Mouse (Mus musculus) bone marrow macrophage, adult 2 months (primary cell): ENCODE results near the gene Spi1. TPM values are rescaled to one million over a fixed set of nuclear protein-coding genes. Genes with fewer than 3 reads are reported as not detected.

Source experiments
- H3K27ac ChIP-seq: 2 replicates; pipeline ENCODE4 v1.5.1; 2012; ENCODE audit warnings: low read depth, low read length; ENCODE audit not compliant: insufficient read depth
- H3K4me1 ChIP-seq: 2 replicates; pipeline ENCODE4 v1.6.1; 2012; ENCODE audit warnings: low read length; ENCODE audit not compliant: control insufficient read depth, insufficient read depth
- H3K4me3 ChIP-seq: 2 replicates; pipeline ENCODE4 v1.5.1; 2012; ENCODE audit warnings: mild to moderate bottlenecking, low read length, moderate library complexity; ENCODE audit not compliant: insufficient read depth
- CTCF ChIP-seq: IDR thresholded peaks from 2 replicates; pipeline ENCODE4 v1.5.1; 2012; ENCODE audit warnings: low read depth, mild to moderate bottlenecking, low read length, moderate library complexity
- POLR2A ChIP-seq: IDR thresholded peaks from 2 replicates; pipeline ENCODE4 v1.6.1; 2012; ENCODE audit warnings: mild to moderate bottlenecking, low read depth, low read length, borderline replicate concordance
- polyA plus RNA-seq: library from polyadenylated mRNA; stranded (reverse); fragments of >200 nt; gene quantifications from 2 replicates; pipeline ENCODE4 v1.2.4, GENCODE M21; 2012; ENCODE audit not compliant: missing spikeins, insufficient read depth, insufficient read length

The Spi1 gene
- polyA plus RNA-seq, 1 experiment, result 487 TPM

DNA sequence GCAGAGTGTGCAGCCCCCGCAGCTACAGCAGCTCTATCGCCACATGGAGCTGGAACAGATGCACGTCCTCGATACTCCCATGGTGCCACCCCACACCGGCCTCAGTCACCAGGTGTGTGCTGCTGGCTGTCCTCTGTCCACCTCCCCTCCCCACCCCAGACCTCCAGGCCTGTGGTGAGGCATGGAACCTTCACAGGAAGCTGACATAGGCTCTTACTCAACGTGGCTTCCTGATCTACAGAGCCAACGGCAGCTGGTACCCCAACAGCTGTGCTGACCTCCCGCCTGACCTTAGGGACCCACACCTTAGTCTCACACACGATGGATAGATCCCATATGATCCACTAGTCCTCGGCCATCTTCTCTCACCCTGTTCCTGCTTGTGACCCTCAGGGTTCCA, 31.1 kb downstream of the Spi1 start:
- Histone ChIP-seq H3K27ac (peak overlapping the region; percentile 87), H3K4me3 (no peak overlapping the region), H3K4me1 (peaks cover 35% of the 10 kb centered on the region)
- no peak for TF ChIP-seq POLR2A
- no peak for TF ChIP-seq CTCF

DNA sequence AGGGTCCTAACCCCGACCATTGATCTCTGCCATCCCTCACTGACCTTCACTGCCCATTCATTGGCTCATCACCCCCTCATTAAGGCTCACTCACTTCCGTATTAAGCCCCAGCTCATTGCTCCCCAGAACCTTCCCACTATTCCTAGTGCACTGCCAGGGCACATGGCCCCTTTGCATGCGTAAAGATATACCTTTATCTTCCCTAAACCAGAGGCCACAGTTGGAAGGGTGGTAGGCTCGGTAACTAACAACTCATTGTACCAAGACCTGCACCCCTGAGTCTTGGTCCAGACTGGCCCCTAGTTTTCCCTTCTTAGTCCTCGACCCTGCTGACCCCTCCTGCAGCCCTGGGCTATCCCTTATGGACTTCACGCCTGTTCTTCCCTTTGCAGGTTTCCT, 31.7 kb downstream of the Spi1 start:
- TF ChIP-seq POLR2A (no peak), CTCF (no peak)
- peak overlapping the region; percentile 87 for H3K27ac ChIP-seq
- H3K4me1 ChIP-seq, result peaks cover 34% of the 10 kb centered on the region
- H3K4me3 ChIP-seq, result no peak overlapping the region

DNA sequence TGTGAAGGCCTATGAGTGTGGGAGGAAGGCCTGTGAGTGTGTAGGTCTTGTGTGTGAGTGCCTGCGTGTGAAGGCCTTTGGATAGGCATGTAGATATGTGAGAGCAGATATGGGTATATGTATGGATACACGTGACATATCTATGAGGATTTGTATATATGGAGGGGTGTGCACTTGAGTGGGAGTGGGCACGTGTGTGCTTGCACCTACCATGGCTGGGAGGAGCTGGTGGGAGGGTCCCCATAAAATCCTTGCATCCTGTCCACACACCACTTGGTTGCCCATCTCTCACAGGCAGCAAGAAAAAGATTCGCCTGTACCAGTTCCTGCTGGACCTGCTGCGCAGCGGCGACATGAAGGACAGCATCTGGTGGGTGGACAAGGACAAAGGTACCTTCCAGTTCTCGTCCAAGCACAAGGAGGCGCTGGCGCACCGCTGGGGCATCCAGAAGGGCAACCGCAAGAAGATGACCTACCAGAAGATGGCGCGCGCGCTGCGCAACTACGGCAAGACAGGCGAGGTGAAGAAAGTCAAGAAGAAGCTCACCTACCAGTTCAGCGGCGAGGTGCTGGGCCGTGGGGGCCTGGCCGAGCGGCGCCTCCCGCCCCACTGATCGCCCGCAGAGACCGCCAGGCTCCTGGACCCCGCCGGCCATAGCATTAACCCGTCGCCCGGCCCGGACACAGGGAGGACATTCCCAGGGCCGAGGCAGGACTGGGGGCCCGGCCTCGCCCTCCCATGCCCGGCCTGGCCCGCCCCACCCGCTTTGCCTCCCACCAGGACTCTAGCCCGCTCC, 32.8 kb downstream of the Spi1 start:
- TF ChIP-seq POLR2A, result no peak
- no peak for TF ChIP-seq CTCF
- no peak overlapping the region for H3K4me3 ChIP-seq

DNA sequence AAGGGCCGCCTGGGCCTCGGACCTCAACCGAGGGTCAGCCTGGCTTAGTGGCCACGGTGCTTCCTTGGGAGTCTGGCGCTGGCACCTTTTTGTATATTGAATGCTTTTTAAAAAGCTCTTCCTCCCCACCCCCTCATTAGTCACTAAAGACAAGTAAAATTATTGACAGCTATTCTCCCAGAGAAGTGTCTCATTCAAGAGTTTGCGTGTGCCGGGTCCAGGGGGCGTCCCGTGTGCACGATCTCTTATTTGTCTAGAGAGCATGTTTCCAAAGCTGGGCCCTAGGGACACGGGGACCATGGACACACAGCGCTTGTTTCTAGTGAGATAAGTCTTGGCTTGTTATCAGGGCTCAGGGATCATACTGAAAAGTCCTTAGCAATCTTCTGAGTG, 33.4 kb downstream of the Spi1 start:
- Histone ChIP-seq H3K4me1 (peaks cover 26% of the 10 kb centered on the region), H3K27ac (no peak overlapping the region), H3K4me3 (no peak overlapping the region)
- TF ChIP-seq POLR2A, result no peak
- TF ChIP-seq CTCF, result no peak

More for the DNA sequence above, 32.8 kb downstream of the Spi1 start:
- H3K4me1 ChIP-seq, result peaks cover 27% of the 10 kb centered on the region
- H3K27ac ChIP-seq, result no peak overlapping the region

DNA sequence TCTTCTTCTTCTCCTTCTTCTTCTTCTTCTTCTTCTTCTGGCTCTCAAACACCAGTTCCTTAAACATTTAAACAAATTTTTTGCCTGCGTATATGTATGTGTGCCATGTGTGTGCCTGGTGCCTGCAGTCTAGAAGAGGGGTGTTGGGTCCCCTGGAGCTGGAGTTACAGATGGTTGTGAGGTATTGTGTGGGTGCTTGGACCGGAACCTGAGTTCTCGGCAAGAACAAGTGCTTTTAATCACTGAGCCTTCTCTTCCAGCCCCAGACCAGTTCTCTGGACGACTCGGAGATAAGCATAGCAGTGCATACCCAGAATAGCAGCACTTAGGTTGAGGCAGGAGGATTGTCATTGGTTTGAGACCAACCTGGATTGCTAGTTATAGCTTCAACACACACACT, 34.7 kb downstream of the Spi1 start:
- Histone ChIP-seq H3K4me3 (no peak overlapping the region), H3K4me1 (peaks cover 18% of the 10 kb centered on the region), H3K27ac (no peak overlapping the region)
- TF ChIP-seq POLR2A (no peak), CTCF (no peak)

DNA sequence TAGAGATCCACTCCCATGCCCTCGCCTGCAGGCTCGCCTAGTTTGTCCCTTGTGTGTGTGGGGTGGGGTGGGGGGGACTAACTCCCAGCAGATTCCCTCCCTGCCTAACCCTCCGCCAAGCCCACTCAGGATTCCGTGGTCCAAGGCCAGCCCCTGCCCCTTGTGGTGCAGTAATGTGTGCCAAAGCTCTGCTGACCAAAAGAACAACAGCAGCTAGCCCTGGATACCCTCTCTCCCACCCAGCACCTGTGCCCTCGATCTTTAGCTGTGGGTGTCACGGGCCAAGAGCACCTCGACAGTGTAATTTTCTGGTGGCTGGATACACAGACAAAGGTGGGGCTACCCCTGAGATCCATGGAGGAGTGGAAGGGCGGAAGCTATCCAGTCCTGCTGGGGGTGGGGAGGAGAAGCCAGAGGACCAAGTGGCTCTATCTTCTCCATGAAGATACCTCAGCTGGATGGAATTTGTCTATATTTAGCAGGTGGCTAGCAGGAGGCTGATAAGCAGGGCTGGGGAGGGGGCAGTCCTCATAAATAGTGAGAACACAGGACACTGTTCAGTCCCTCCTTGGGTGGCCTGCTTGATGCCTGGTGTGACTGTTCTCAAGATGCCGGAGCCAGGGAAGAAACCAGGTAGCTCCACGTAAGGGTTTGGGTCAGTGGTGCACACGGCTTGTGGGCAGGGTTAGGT, 35.5 kb downstream of the Spi1 start, which contains the start of gene Mybpc3:
Gene Mybpc3 (plus strand): TSS at position 560 of the 691 bp plus-strand sequence.
- TF ChIP-seq POLR2A, result no peak
- TF ChIP-seq CTCF, result no peak
- no peak within 1 kb of the TSS for H3K4me3 ChIP-seq
- H3K27ac ChIP-seq, result no peak within 1 kb of the TSS
- peaks cover 11% of the 10 kb centered on the region for H3K4me1 ChIP-seq

DNA sequence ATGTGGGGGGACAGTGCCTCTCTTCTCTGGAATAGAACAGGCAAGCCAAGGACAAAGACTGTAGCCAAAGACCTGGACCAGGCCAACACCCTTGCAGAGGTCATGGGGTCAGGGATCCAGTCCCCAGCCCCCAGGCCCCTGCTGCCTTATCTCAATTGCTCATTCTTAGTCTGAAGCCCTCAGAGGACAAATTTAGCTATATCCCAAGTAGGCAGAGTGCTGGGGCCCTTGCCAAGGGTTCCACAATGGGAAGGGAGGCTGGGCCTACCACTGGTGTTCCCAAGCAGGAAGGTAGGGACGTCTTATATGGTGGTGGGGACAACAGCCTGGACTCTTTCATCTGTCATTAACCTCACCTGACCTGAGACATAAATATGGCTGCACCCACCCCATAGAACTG, 36.5 kb downstream of the Spi1 start:
- no peak overlapping the region for H3K27ac ChIP-seq
- no peak overlapping the region for H3K4me3 ChIP-seq
- TF ChIP-seq CTCF, result no peak
- TF ChIP-seq POLR2A, result no peak
- H3K4me1 ChIP-seq, result peaks cover 2% of the 10 kb centered on the region; the same call in 1 of the 2 replicates

DNA sequence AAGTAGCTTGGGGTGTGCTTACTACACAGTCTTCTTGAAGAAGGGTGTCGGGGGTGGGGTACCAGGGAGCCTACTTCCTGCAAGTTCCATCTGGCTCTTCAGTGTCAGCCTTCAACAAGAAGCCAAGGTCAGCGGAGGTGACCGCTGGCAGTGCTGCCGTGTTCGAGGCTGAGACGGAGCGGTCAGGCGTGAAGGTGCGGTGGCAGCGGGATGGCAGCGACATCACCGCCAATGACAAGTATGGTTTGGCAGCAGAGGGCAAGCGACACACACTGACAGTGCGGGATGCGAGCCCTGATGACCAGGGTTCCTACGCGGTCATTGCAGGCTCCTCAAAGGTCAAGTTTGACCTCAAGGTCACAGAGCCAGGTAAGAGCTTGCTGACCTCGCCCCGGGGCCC, 36.9 kb downstream of the Spi1 start:
- H3K4me1 ChIP-seq, result no peaks in the 10 kb centered on the region
- no peak overlapping the region for H3K27ac ChIP-seq
- no peak overlapping the region for H3K4me3 ChIP-seq
- TF ChIP-seq CTCF (no peak), POLR2A (no peak)

DNA sequence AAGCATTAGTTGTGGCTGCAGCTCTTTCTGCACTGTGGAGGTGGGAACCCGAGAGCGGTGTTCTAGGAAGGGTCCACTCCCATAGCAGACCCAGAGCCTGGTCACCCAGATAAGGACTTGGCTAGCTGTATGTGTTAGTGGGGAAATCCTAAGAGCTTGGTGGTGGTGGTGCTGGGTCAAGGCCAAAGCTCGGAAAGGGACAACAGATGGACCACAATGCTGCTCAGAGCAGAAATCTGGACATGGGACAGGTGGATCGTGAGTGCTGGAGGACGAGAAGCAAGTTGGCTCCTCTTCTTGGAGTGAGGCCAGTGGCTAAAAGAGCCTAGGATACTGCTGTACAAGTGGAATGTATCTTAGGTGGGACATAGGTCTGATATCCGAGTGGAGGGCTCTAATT, 37.4 kb downstream of the Spi1 start:
- no peak overlapping the region for H3K4me3 ChIP-seq
- H3K4me1 ChIP-seq, result no peaks in the 10 kb centered on the region
- H3K27ac ChIP-seq, result no peak overlapping the region
- no peak for TF ChIP-seq POLR2A
- TF ChIP-seq CTCF, result no peak

DNA sequence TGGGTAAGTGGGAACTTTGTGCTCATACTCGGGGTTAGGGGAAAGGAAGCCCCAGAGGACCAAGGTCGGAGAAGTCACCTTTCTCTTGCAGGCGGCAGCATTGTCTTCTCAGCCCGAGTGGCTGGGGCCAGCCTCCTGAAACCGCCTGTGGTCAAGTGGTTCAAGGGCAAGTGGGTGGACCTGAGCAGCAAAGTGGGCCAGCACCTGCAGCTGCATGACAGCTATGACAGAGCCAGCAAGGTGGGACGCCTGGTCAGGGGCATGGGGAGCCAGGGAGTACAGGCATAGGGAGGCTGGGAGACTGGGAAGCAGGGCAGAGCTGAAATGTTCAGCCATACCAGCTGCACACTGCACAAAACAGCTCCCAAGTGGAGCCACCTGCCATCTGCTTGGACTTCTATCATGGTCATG, 38.1 kb downstream of the Spi1 start:
- H3K27ac ChIP-seq, result no peak overlapping the region
- TF ChIP-seq POLR2A (no peak), CTCF (no peak)
- no peak overlapping the region for H3K4me3 ChIP-seq
- no peaks in the 10 kb centered on the region for H3K4me1 ChIP-seq
